Mouse (Mus musculus) colon, adult 2 months (tissue): ENCODE results near the gene Tfap2b. TPM values are rescaled to one million over a fixed set of nuclear protein-coding genes. Genes with fewer than 3 reads are reported as not detected.

ENCODE experiments used
- polyA plus RNA-seq: library from polyadenylated mRNA; depleted of rRNA; stranded (reverse); fragments of >200 nt; gene quantifications from 2 replicates; pipeline ENCODE4 v1.2.3, GENCODE M21; 2012; rRNA removed

Tfap2b gene
- polyA plus RNA-seq: not detected in 2 replicates

DNA sequence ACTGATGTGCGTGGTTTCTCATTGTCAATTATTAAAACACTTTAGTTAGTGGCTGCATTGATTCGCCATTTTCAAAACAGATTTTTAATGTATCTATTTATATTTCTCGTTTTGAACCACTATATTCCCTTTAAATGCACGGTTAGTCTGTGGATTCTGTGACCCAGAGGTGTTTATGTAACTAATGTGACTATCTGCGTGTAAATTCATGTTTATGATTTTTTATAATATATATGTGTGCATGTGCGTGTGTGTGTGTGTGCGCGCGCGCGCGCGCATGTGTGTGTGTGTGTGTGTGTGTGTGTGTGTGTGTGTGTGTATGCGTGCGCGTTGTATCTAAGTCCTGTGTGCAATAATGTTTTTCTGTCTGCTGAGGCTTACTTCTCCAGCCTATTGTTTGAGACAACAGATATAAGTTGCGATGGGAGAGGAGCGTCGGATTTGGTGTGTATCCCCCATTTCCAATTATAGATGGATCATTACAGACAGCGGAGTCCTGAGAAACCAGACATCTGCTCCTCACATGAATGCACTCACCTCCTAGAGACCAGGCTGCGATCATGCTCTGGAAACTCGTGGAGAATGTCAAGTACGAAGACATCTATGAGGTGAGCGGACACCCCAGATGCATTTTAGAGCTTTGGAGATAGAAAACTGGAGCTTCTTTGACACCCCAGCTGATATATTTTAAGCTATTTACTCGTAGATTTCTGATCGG, at the start of gene Tfap2b:
Tfap2b (plus strand) TSS at position 274 of the 718 bp plus-strand sequence.

Other genes starting within 250 kb of the Tfap2b start
- not detected in 2 replicates for gene Tfap2d, start 105.9 kb upstream of the Tfap2b start, polyA plus RNA-seq